Mouse (Mus musculus) spleen, embryonic (tissue): ENCODE results near the gene Ebf1.

Source experiments
- CTCF ChIA-PET: fragments of 350-600 bp; sonication (Branson Sonifier 250); formaldehyde crosslinking; loops from one replicate; lab custom pipeline; 2022; lab: Charles Lee

Gene Ebf1

DNA sequence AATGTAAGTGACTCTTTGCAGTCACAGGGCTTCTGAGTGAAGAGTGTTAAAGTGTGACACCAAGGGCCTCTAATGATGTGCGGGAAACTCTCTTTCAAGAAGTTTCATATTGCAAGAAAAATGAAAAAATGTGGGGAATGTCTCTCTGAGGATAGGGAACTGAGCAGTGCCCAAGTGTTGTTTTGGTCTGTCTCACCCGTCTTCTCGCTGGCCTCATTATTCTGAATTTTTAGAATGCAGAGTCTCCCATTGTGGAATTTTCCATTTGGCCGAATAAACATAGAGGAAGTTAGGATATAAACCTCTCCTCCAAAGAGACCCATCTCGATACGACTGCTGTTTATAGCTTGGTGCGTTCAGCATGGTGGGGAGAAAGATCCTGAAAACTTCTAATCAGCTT is 367.3 kb downstream of the Ebf1 start:
- CTCF ChIA-PET: no interaction called here

DNA sequence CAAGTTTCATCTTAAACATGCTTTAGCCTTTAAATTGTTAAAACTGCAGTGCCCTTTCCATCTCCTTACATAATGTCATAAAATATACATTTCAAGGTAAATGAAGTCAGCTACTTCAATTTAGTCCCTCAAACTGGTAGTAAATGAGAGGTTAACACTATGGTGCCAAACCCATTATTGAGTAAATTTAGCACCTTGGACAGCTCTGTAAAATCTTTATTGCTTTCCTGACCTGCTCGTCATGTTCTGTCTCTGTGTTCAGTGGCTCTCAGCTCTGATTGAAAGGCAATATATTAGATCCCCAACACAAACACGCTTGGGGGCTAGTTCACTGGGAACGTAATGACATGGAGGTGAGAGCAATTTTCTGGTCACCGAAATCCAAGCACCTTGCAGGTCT is 370.7 kb downstream of the Ebf1 start:
- CTCF ChIA-PET: no interaction called here

DNA sequence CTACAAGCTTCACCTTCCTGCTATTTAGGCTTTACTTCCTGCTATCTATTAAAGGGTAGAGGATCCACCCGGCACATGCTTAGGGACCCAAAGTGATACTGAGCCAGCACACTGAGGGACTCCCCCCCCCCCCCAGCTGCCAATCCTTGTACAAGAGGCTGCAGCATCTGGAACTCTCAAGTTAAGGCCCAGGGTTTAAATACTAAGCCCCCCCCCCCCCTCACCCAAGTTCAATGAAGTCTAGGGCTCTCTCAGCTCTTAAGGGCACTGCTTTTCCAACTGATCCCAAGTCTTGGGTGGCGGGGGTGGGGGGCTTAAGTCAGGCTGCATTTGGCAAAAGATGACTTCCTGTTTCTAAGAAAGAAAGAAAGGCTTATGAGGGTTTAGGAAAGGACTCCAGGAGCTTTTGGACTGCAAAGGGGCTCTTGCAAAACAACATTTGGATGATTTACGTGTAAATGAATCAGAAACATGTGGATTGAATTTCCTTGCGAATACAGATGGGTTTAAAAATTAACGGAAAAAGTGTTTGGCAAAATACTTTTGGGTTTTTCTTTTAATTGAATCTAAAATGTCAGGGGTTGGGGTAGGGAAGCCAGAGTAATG is 385.7 kb downstream of the Ebf1 start:
- CTCF ChIA-PET: interaction anchor here (0.7 kb wide), 1 partner anchor 315 kb away, joined by 4 read pairs; no protein-coding TSS in a partner anchor

DNA sequence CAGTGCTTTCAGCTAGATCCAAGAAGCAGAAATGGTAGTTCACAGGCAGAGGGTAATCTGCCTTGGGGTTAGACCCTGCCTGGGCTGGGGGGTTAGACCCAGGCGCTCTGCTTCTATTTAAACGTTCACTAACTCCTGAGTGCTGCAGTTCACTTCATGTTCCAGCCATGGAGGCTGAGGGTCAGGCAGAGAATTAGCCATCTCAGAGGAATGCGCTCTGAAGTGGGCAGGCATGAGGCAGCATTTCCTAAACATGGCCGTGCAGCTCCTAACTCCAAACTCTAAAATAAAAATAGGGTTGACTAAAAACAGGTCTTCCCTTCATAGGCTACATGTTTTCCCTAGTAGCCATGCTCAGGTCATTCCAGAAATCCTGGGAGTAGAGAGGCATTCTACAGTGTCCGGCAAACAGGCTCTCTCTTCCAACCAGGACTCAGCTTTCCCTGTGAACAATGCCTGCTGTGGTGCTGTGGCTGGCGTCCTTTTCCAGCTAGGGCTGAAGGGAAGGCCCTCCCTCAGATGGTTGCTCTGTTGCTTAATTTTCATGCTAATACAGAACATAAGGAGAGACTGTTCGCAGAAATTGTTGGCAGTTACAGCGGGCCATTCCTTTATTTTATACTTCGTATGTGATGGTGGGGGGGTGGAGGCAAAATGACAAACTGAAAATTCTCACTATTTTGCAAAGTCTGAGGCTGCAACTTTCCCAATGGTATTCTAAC is 386.8 kb downstream of the Ebf1 start:
- CTCF ChIA-PET: interaction anchor here (0.6 to 1.1 kb wide), 2 partner anchors 63 to 392 kb away, joined by 3 to 4 read pairs; no protein-coding TSS in a partner anchor

DNA sequence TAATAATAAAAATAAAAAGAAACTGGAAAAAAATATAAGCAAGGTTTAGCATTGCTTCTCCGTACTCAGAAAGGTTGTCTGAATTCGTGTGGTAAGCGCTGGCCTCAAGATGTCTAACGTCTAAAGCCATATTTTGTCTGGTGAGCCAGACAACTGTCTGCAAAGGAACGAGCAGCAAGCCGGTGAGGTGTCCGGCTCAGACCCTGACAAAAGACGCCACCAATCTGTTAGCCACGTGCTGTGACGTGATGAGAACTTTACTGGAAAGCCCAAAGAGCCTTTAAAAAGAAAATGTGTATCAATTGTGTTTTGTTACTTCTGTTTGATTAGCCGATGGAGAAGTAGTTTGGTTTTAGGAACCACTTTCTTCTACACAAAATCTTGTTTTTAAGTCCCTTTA is 390.2 kb downstream of the Ebf1 start:
- CTCF ChIA-PET: interaction anchor here (0.6 to 0.7 kb wide), 3 partner anchors 18 to 978 kb away, joined by 3 to 7 read pairs (median 4); no protein-coding TSS in a partner anchor

DNA sequence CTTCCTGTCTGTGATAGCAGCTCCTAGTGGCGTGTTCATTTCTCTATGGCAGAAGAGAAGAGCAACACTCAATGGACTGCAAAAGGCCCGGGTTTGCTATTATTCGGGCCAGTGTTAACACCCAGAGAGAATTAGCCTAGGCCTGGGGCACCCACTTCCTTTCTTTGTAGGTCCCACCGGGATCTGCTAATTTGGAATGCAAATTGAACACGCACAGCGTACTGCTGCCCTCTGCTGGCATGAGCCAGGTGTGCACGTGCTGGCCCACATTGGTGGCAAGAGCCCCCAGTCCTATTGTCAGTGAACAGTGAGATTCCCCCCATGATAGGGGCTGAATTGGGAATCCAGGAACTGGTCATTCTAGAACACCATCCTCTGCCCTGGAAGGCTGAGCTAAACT is 391.0 kb downstream of the Ebf1 start:
- CTCF ChIA-PET: interaction anchor here (0.6 to 0.7 kb wide), 4 partner anchors 10 to 1437 kb away, joined by 3 to 6 read pairs (median 4); no protein-coding TSS in a partner anchor

DNA sequence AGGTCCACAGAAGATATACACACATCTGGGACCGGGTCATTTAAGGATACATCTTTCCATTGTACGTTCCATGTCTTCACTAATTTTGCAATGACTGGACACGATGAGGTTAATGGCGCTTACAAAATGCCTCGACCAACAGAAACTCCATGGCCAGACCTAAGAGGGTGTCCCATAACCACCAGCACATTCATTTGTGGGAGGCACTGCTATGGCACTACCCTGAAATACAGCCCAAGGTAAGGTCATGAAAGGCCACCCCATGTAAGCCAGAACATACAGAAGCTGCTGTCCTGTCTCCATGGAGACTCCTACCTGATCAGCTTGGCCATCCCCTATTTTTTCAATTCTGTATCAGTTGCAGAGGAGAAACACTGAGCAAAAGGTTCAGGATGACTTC is 391.6 kb downstream of the Ebf1 start:
- CTCF ChIA-PET: interaction anchor here (0.6 to 0.7 kb wide), 4 partner anchors 11 to 1436 kb away, joined by 3 to 6 read pairs (median 4); no protein-coding TSS in a partner anchor

DNA sequence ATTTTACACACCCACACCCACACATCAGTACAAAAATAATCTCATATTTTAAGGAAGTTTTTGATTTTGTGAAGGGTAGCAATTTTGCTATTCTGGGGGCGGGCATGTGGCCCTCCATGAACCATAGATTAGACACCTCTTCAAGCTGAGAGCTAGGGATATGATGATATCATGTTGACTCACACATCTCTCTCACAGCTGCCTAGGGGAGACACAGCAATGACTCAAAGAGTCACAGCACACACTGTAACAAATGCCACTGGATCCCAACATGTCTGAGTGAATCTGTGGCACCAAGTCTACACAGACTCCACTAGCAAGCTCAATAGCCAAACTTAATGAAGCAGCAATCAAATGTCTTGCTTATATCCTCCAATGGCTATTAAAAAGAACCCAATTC is 395.0 kb downstream of the Ebf1 start:
- CTCF ChIA-PET: no interaction called here

DNA sequence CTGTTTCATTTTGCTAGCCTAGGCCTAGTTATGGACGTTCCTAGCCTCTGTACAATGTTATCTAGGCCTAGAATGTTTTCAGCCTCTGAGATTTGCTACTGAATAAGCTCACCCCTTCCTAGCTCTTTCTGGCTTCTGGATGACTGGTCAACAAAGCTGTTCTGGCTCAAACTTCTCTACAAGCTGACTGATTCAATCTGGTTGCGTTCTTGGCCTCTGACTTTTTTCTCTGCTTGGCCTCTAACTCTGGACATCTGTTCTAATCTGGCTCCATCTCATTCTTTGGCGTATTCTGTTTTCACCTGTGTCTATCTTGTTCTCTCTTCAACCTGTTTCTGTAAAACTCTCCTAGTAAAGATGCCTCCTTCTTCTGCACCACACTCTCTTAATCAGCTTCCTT is 400.4 kb downstream of the Ebf1 start:
- CTCF ChIA-PET: interaction anchor here (0.6 to 0.7 kb wide), 2 partner anchors 97 to 345 kb away, joined by 3 to 6 read pairs; no protein-coding TSS in a partner anchor

DNA sequence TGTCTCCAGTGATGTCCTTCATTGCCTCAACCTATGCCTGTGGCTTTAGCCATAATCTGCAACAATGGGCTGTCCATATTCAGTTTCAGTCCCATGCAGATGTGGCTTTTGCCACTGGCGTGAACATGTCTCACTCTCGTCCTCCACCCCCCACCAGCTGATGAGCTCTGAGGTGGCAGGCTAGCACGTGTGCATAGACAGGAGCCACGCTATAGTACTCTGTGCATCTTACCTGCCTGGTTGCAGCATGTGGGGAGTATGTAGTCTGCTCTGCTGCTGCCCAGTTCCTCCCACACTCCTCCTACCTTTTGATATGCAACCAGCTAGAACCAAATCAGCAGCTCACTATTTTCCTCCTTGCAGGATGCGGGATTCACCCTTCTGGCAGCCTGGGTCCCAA is 408.9 kb downstream of the Ebf1 start:
- CTCF ChIA-PET: no interaction called here

DNA sequence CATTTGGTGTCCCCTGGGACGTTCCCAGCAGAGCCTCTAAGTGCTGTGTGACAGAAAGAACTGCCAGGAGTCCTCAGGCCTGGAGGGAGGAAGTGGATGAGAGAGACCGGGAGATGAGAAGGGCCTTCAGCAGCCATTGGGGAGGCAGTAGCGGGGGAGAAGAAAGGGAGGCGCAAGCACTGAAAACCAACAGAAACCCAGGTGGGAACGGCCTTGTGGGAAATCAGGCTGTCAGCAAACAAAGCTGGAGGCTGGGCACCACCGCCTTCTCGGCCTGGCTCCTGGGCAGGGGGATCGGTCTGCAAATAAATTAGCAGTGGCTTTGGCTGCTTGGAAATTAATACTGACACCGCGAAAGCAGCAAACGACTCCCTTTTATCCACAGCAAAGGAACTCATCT is 409.6 kb downstream of the Ebf1 start:
- CTCF ChIA-PET: no interaction called here

DNA sequence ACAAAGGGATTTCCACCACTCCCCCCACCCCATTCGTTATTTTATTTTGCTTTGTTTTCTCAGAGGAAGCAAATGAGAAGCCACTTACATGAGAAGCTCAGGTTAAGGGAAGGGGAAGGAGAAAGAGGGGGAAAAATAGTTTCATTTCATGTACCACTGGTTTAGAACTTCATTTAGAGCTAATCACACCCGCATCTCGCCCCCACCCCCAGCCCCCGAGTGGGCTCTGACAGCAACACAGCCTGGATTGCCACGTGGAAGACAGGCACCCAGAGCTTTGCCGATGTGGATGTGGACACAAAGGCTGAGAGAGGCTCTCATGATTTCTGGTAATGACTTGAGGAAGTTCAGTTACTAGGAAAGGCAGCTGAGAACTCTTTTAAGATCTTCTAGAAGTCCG is 410.0 kb downstream of the Ebf1 start:
- CTCF ChIA-PET: no interaction called here

DNA sequence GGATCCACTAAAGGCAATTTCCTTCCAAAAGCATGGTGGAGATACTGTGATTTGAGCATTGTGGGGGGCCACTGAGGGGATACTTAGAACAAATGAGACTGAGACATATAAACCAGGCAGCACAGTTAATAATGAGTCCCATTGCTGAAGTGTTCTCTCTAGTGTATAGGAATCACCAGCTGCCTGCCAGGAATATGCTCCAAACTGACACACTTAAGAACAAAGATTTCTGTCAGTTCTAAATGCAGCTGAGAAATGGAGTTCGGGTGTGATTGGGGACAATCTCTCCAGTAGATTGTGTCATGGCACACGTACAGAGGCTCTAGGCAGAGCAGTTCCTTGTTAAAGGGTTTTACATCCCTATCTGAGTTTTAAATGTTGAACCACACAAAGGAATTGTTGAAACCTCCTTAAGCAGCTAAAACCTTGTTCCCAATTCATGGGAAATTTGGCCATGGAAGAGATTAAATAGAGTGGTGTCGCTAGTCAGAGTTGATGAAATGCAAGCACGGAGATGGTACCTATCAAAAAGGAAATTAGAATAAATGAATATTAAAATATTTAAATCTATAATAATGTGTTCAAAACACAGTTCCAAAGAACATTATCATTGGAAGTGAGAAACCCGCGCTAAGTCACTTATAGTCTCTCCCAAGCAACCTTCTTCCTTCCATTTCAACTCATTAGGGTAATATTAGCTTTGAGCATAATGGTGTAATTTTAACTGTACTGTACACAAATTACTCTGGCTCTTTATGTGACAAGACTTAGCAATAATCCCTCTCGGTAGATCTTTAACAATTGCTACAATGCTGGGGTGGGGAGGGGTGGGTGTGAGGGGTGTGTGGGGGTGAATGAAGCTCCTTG is 438.9 kb downstream of the Ebf1 start:
- CTCF ChIA-PET: interaction anchor here (0.6 kb wide), 1 partner anchor 221 kb away, joined by 12 read pairs; no protein-coding TSS in a partner anchor
